Mouse (Mus musculus) 3134 (cell line): ENCODE results near the gene Arfgap1.
A peak's percentile ranks its signal among the peaks of the same experiment; 100 is the strongest.

ENCODE experiments used
- DNase-seq: peaks from one replicate; pipeline ENCODE4 v3.0.0-alpha.2; 2011; ENCODE audit warnings: low spot score; ENCODE audit not compliant: insufficient read length; ENCODE audit errors: extremely low read depth

The Arfgap1 gene

GRCm38 (mm10) chr2:180985635-180986034, 18.6 kb downstream of the Arfgap1 start:
- DNase-seq = no peak

DNA sequence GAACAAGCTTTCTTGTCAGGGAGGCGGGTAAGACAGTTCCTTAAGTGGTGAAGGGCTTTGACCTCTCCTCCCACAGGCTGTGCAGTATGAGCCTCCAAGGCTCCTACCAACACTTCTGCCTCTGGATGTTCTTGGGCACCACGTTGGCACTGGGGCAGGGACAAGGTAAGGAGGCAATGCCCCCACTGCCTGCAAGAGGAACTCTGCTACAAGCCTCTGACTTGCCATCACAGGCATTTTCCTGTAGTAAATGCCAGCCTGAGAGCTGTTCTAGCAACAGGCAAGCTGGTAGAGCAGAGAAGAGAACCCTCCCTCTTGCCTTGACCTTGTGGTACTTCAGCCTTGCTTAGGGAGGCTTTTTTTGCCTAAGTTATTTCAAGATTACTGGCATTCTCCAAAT, 19.4 kb downstream of the Arfgap1 start, which contains the start of gene Col20a1:
TSS of gene Col20a1 (plus strand) at position 87 of the 400 bp plus-strand sequence.
- no peak for DNase-seq

- DNase-seq = no peak
Observed at GRCm38 (mm10) chr2:180987001-180987400, 20.0 kb downstream of the Arfgap1 start.

GRCm38 (mm10) chr2:180987432-180988030, 20.5 kb downstream of the Arfgap1 start:
- DNase-seq = no peak

DNA sequence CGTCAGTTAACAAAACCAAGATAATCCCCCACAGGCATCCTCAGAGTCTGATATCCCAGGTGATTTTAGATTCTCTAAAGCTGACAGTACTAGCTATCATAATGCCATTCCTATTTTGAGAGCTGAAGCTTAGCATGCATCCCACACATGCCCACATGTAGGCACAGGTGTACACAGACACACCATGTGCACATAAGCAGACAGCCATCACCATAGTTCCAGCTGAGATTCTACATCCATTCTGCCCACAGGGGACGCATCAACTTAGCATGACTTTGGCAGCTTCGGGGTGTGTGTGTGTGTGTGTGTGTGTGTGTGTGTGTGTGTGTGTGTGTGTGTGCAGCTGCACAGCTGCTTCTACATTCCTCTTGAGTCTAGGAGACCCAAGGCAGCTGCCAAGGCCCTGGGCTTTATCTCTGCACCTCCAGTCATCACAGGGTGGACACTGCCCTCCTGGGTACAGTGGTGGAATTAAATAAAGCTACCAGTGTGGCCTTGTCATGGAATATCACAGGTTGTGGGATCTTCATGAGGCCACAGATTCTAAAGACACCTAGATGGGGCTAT, 21.4 kb downstream of the Arfgap1 start:
- DNase-seq = no peak

- no peak for DNase-seq
Observed at GRCm38 (mm10) chr2:180988948-180989347, 21.9 kb downstream of the Arfgap1 start.

DNA sequence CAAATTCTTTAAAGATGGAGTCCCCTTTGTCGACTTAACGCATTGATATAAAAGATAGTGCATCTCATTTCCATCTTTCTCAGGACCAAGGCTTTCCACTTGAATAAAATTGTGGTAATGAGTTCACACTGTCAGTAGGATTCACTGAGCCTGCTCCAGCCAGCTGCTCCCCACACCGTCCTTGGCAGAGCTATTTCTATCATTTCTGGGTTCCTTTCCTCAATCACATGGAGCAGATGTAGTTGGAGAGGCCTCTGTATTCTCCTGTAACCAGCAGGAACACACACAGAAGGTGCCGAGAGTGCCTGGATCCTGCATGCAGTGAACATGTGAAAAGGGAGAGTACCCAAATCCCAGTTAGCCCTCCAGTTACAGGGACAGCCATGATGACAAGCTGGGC, 23.3 kb downstream of the Arfgap1 start:
- DNase-seq = no peak

DNA sequence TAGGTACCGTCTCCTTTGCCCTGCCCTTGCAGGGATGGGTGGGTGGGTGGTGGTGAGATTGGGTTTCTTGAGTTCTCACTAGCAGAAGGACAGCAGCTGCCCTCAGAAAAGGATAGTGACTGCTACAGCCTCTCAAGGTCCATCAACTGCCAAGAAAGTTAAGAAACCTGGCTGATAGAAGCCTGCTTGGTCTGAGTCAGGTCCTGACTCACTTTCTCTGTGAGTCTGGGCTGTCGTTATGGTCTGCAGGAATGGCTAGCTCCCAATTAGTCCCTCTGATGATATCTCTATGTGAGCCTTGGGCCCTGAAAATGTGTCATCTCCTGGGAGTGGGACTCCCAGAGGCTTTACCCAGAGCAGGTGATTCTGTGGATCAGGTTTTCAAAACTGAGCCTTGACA, 27.3 kb downstream of the Arfgap1 start:
- DNase-seq = no peak

DNA sequence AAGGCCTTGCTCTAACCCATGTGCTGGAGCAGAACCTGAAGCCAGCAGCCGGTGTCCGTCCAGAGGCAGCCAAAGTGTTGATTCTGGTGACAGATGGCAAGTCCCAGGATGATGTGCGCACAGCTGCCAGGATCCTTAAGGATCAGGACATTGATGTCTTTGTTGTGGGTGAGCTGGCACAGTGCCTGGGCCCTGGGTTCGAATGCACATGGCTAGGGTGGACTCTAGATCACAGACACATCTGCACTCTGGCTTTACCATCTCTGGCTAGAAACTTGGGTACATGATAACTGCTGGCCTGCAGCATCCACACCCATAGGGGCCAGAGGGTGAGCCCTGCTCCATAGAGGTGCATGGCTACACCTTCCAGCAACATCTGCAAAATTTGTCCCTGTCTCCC, 28.4 kb downstream of the Arfgap1 start:
- no peak for DNase-seq

GRCm38 (mm10) chr2:180996436-180996835, 29.4 kb downstream of the Arfgap1 start:
- peak; percentile 18 for DNase-seq

GRCm38 (mm10) chr2:180996905-180997304, 29.9 kb downstream of the Arfgap1 start:
- DNase-seq = no peak

GRCm38 (mm10) chr2:181007054-181007453, 40.0 kb downstream of the Arfgap1 start:
- no peak for DNase-seq

DNA sequence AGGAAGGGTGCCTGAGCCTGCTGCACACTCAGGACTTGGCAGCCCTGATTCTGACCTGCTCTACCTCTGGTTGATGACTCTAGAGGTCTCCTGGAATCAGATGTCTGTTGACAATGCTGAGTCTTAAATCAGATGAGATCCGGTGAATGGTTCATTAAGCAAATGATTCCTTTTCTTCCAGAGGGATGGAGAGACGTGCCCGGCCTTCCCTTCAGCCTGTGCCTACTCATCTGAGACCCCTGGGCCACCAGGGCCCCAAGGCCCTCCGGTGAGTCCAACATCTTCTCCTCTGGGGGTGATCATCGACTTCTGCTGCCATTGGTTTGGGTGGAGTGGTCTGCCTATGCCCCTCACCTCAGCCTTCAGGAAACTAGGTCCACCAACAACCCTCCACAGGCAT, 41.3 kb downstream of the Arfgap1 start:
- DNase-seq = no peak

- no peak for DNase-seq
Observed at GRCm38 (mm10) chr2:181031406-181031934, 64.4 kb downstream of the Arfgap1 start.
